Mouse (Mus musculus): ENCODE measurements around the gene Aggf1.

DNA sequence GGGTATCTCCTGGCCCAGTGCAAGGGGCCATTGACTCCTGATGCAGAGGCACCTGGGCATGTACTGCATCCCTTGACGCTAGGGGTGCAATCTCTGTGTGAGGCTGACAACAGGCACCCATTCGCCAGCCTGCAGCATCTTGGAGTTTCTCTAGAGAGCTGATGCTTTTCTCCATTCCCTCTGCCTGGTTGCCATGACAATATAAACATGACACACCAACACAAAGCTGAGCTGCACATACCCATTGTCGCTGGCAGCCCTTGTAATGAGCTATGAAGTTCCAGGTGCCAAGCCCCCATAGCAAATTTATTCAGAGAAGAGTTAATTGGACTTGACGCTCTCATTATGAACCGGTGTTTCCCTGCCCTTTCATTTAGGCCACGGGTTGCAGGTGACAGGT is 63.1 kb downstream of the Aggf1 start:
- no peak for TF ChIP-seq POLR2A (IDR thresholded peaks at IDR 0.05; ENCODE audit: insufficient read depth, low read length)
- no peak for TF ChIP-seq CTCF (IDR thresholded peaks at IDR 0.05; ENCODE audit: low read depth, low read length)
